Mouse (Mus musculus) lung, postnatal 0 days (tissue): Measurements from ENCODE around the gene Gm7137.
"Not testable (repeated sequence)": the region's sequence is repeated elsewhere in the genome, so short reads cannot be mapped to it uniquely, and the experiment has no call there.

Source experiments
- CTCF ChIP-seq: IDR thresholded peaks from 2 replicates; pipeline ENCODE4 v1.5.1; 2016; ENCODE audit warnings: antibody characterized with exemption, mild to moderate bottlenecking
- EP300 ChIP-seq: IDR thresholded peaks from 2 replicates; pipeline ENCODE4 v1.6.1; 2016; ENCODE audit warnings: antibody characterized with exemption, mild to moderate bottlenecking, control low read depth

- TF ChIP-seq EP300, CTCF: not testable (repeated sequence)
Measured at GRCm38 (mm10) chr10:77741924-77742688, 45.9 kb downstream of the Gm7137 start, which contains the start of gene Gm18596.
